Comparison of ENCODE assay signal across 8 mouse cellular contexts in the genomic region with DNA sequence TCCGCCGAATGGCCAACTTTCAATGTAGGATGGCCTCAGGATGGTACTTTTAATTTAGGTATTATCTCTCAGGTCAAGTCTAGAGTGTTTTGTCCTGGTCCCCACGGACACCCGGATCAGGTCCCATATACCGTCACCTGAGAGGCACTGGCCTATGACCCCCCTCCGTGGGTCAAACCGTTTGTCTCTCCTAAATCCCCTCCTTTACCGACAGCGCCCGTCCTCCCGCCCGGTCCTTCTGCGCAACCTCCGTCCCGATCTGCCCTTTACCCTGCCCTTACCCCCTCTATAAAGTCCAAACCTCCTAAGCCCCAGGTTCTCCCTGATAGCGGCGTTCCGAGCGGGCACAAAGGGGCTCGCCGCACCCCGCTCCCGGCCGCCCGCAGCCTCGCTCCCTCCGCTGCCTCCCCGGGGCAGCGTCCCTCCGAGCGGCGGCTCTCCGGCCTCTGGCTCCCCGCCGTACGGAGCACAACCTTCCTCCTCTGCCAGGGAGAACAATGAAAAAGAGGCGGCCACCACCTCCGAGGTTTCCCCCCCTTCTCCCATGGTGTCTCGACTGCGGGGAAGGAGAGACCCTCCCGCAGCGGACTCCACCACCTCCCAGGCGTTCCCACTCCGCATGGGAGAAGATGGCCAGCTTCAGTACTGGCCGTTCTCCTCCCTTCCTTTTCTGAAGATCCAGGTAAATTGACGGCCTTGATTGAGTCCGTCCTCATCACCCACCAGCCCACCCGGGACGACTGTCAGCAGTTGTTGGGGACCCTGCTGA. TPM values are rescaled to one million over a fixed set of nuclear protein-coding genes. Genes with fewer than 3 reads are reported as not detected.
A peak's percentile ranks its signal among the peaks of the same experiment; 100 is the strongest.
DNase-seq lines count a peak whose midpoint lies in the region; ATAC-seq and TF ChIP-seq lines count a peak whose summit lies in the region.
"Not testable (repeated sequence)": the region's sequence is repeated elsewhere in the genome, so short reads cannot be mapped to it uniquely, and the experiment has no call there.

No protein-coding gene starts in this region.

- H3K9me3 ChIP-seq in embryonic facial prominence, embryonic 15.5 days (replicated peaks); hindbrain, embryonic 14.5 days (ENCODE audit: control insufficient read depth, low read length); liver, embryonic 14.5 days (ENCODE audit: control insufficient read depth, low read length); midbrain, embryonic 12.5 days: not testable (repeated sequence)

- not testable (repeated sequence) for H3K27me3 ChIP-seq in embryonic facial prominence, embryonic 15.5 days; hindbrain, embryonic 14.5 days (ENCODE audit: control insufficient read depth, insufficient read depth, low read length); liver, embryonic 14.5 days (ENCODE audit: control insufficient read depth, insufficient read depth, low read length); small intestine, adult 2 months (ENCODE audit: control insufficient read depth, insufficient read depth, low read length)
- peaks cover 29% of the 10 kb centered on the region for H3K27me3 ChIP-seq in midbrain, embryonic 12.5 days

- 4% methylated on average over 22 of the region's 49 CpGs for WGBS in embryonic facial prominence, embryonic 15.5 days
- 7% methylated on average over 18 of the region's 49 CpGs for WGBS in hindbrain, embryonic 14.5 days
- WGBS in liver, embryonic 14.5 days (ENCODE audit: insufficient replicate concordance): 4% methylated on average over 20 of the region's 49 CpGs
- 4% methylated on average over 21 of the region's 49 CpGs for WGBS in midbrain, embryonic 12.5 days
- 2% methylated on average over 23 of the region's 49 CpGs for WGBS in small intestine, adult 2 months

- H3K9ac ChIP-seq in embryonic facial prominence, embryonic 15.5 days; liver, embryonic 14.5 days (replicated peaks): not testable (repeated sequence)
- H3K9ac ChIP-seq in hindbrain, embryonic 14.5 days: peak overlapping the region; percentile 50
- 0 out of 2 replicates have a peak overlapping the region, but pooled peaks have one; percentile 21 for H3K9ac ChIP-seq in midbrain, embryonic 12.5 days (replicated peaks)

- not testable (repeated sequence) for H3K27ac ChIP-seq in embryonic facial prominence, embryonic 15.5 days (replicated peaks); hindbrain, embryonic 14.5 days; liver, embryonic 14.5 days; midbrain, embryonic 12.5 days (replicated peaks)
- H3K27ac ChIP-seq in small intestine, adult 2 months (ENCODE audit: insufficient read depth, low read depth, low read length): peak overlapping the region; percentile 100

- DNase-seq in adrenal gland, adult 2 months: peak; percentile 46
- not testable (repeated sequence) for DNase-seq in hindbrain, embryonic 14.5 days (ENCODE audit: low spot score); liver, embryonic 14.5 days (ENCODE audit: low read depth in 3 of 3, low spot score in 3 of 3)
- peak; percentile 24 for DNase-seq in kidney, postnatal 14 days

- not testable (repeated sequence) for TF ChIP-seq POLR2A in small intestine, adult 2 months (IDR thresholded peaks at IDR 0.05; ENCODE audit: low read depth, low read length)

- not testable (repeated sequence) for TF ChIP-seq CTCF in liver, embryonic 14.5 days (IDR thresholded peaks at IDR 0.05; ENCODE audit: low read depth); small intestine, adult 2 months (IDR thresholded peaks at IDR 0.05; ENCODE audit: extremely low read depth, insufficient read length, insufficient replicate concordance, low read depth, low read length)

- not testable (repeated sequence) for ATAC-seq in embryonic facial prominence, embryonic 15.5 days (ENCODE audit: insufficient number of reproducible peaks, low FRiP score, low TSS enrichment, low read depth); hindbrain, embryonic 14.5 days (ENCODE audit: low FRiP score)
- ATAC-seq in granulocyte monocyte progenitor cell, adult 5-6 weeks (replicated peaks; ENCODE audit: poor library complexity, severe bottlenecking): peak; percentile 56; the same call in 1 of the 2 replicates
- ATAC-seq in liver, embryonic 14.5 days (ENCODE audit: insufficient read depth): peak; percentile 55; the same call in 1 of the 2 replicates
- ATAC-seq in midbrain, embryonic 12.5 days (ENCODE audit: low FRiP score, low read depth): peak; percentile 87

- not testable (repeated sequence) for H3K36me3 ChIP-seq in embryonic facial prominence, embryonic 15.5 days; hindbrain, embryonic 14.5 days (replicated peaks; ENCODE audit: control insufficient read depth, insufficient read depth); liver, embryonic 14.5 days (replicated peaks; ENCODE audit: control insufficient read depth, insufficient read depth, low read depth); midbrain, embryonic 12.5 days
- peaks cover 29% of the 10 kb centered on the region for H3K36me3 ChIP-seq in small intestine, adult 2 months (ENCODE audit: control insufficient read depth, insufficient read depth, low read length)

- peak overlapping the region; percentile 54 for H3K4me2 ChIP-seq in embryonic facial prominence, embryonic 15.5 days (replicated peaks)
- peak overlapping the region; percentile 57 for H3K4me2 ChIP-seq in hindbrain, embryonic 14.5 days (replicated peaks)
- peak overlapping the region; percentile 57 for H3K4me2 ChIP-seq in liver, embryonic 14.5 days (ENCODE audit: low read depth)
- peak overlapping the region; percentile 54 for H3K4me2 ChIP-seq in midbrain, embryonic 12.5 days (replicated peaks)

- H3K4me3 ChIP-seq in embryonic facial prominence, embryonic 15.5 days (replicated peaks): peak overlapping the region; percentile 43
- peak overlapping the region; percentile 32 for H3K4me3 ChIP-seq in hindbrain, embryonic 14.5 days (replicated peaks; ENCODE audit: low read length)
- H3K4me3 ChIP-seq in liver, embryonic 14.5 days (ENCODE audit: insufficient read depth in 1 of 2, low read depth in 2 of 2, low read length in 2 of 2): peak overlapping the region; percentile 52 to 61
- H3K4me3 ChIP-seq in midbrain, embryonic 12.5 days: peak overlapping the region; percentile 42
- peak overlapping the region; percentile 82 for H3K4me3 ChIP-seq in small intestine, adult 2 months (ENCODE audit: low read depth, low read length)

- TF ChIP-seq EP300 in liver, embryonic 14.5 days (IDR thresholded peaks at IDR 0.05; ENCODE audit: low read depth): not testable (repeated sequence)

- H3K4me1 ChIP-seq in embryonic facial prominence, embryonic 15.5 days; hindbrain, embryonic 14.5 days (replicated peaks; ENCODE audit: control insufficient read depth, insufficient read depth, low read length); liver, embryonic 14.5 days (replicated peaks; ENCODE audit: control insufficient read depth in 2 of 2, insufficient read depth in 2 of 2, low read length in 1 of 2); midbrain, embryonic 12.5 days: not testable (repeated sequence)
- peaks cover 36% of the 10 kb centered on the region for H3K4me1 ChIP-seq in small intestine, adult 2 months (ENCODE audit: control insufficient read depth, insufficient read depth, insufficient read length, low read length)

RNA-seq across cellular contexts. Expression of a gene that starts 51.7 kb away (rescaled TPM):
- 10 to 100 TPM; 70.9 to 73.8 TPM for total RNA-seq in adrenal gland, adult 2 months (2021)
- polyA plus RNA-seq in adrenal gland, adult 2 months (2012; rRNA removed): 34.0 and 39.4 TPM in 2 replicates
- 64.4 and 66.7 TPM in 2 replicates for polyA plus RNA-seq in embryonic facial prominence, embryonic 15.5 days (2015; fragmentation: Nextera tagmentation; extraction: Ambion mirVana)
- 47.8 and 48.4 TPM in 2 replicates for total RNA-seq in granulocyte monocyte progenitor cell, adult 5-6 weeks (2014; fragmentation: Nextera tagmentation)
- 44.1 and 45.2 TPM in 2 replicates for total RNA-seq in granulocyte monocyte progenitor cell, adult 5-6 weeks (2017)
- 39.9 and 48.4 TPM in 2 replicates for polyA plus RNA-seq in hindbrain, embryonic 14.5 days (2014; fragmentation: Nextera tagmentation; extraction: Ambion mirVana)
- 14.9 and 18.7 TPM in 2 replicates for polyA plus RNA-seq in liver, embryonic 14.5 days (2012; rRNA removed)
- 9.6 and 10.1 TPM in 2 replicates for polyA plus RNA-seq in liver, embryonic 14.5 days (2014; fragmentation: Nextera tagmentation; extraction: Ambion mirVana)
- polyA plus RNA-seq in midbrain, embryonic 12.5 days (2016; fragmentation: Nextera tagmentation; extraction: Ambion mirVana): 57.9 and 59.1 TPM in 2 replicates
- 56.2 and 84.5 TPM in 2 replicates for polyA plus RNA-seq in small intestine, adult 2 months (2012; rRNA removed)

RNA-seq across cellular contexts. Expression of a gene that starts 57.3 kb away (rescaled TPM):
- 1 to 10 TPM; 2.5 to 3.7 TPM for total RNA-seq in adrenal gland, adult 2 months (2021)
- polyA plus RNA-seq in adrenal gland, adult 2 months (2012; rRNA removed): 1.2 and 2.2 TPM in 2 replicates
- polyA plus RNA-seq in embryonic facial prominence, embryonic 15.5 days (2015; fragmentation: Nextera tagmentation; extraction: Ambion mirVana): 2.4 and 3.5 TPM in 2 replicates
- total RNA-seq in granulocyte monocyte progenitor cell, adult 5-6 weeks (2014; fragmentation: Nextera tagmentation): not detected in 2 replicates
- not detected in 2 replicates for total RNA-seq in granulocyte monocyte progenitor cell, adult 5-6 weeks (2017)
- polyA plus RNA-seq in hindbrain, embryonic 14.5 days (2014; fragmentation: Nextera tagmentation; extraction: Ambion mirVana): 3.9 and 4.2 TPM in 2 replicates
- polyA plus RNA-seq in liver, embryonic 14.5 days (2012; rRNA removed): 0.04 and 0.15 TPM in 2 replicates
- polyA plus RNA-seq in liver, embryonic 14.5 days (2014; fragmentation: Nextera tagmentation; extraction: Ambion mirVana): 0.08 and 0.20 TPM in 2 replicates
- 2.6 and 3.0 TPM in 2 replicates for polyA plus RNA-seq in midbrain, embryonic 12.5 days (2016; fragmentation: Nextera tagmentation; extraction: Ambion mirVana)
- polyA plus RNA-seq in small intestine, adult 2 months (2012; rRNA removed): 0.33 and 1.2 TPM in 2 replicates

RNA-seq across cellular contexts. Expression of a gene that starts 59.0 kb away (rescaled TPM):
- 10 to 100 TPM; 11.1 to 16.2 TPM for total RNA-seq in adrenal gland, adult 2 months (2021)
- 10.2 and 12.0 TPM in 2 replicates for polyA plus RNA-seq in adrenal gland, adult 2 months (2012; rRNA removed)
- 3.5 and 4.6 TPM in 2 replicates for polyA plus RNA-seq in embryonic facial prominence, embryonic 15.5 days (2015; fragmentation: Nextera tagmentation; extraction: Ambion mirVana)
- total RNA-seq in granulocyte monocyte progenitor cell, adult 5-6 weeks (2014; fragmentation: Nextera tagmentation): 1.0 and 2.5 TPM in 2 replicates
- total RNA-seq in granulocyte monocyte progenitor cell, adult 5-6 weeks (2017): 1.8 and 2.7 TPM in 2 replicates
- 117 and 126 TPM in 2 replicates for polyA plus RNA-seq in hindbrain, embryonic 14.5 days (2014; fragmentation: Nextera tagmentation; extraction: Ambion mirVana)
- 0.40 and 0.63 TPM in 2 replicates for polyA plus RNA-seq in liver, embryonic 14.5 days (2012; rRNA removed)
- polyA plus RNA-seq in liver, embryonic 14.5 days (2014; fragmentation: Nextera tagmentation; extraction: Ambion mirVana): 0.40 and 0.55 TPM in 2 replicates
- 11.1 and 13.0 TPM in 2 replicates for polyA plus RNA-seq in midbrain, embryonic 12.5 days (2016; fragmentation: Nextera tagmentation; extraction: Ambion mirVana)
- 1.2 and 8.1 TPM in 2 replicates for polyA plus RNA-seq in small intestine, adult 2 months (2012; rRNA removed)

Comparison
In these comparisons a context has a peak if more than half of its experiments do, and no peak if none do; other contexts are left out.
1. H3K4me3 ChIP-seq: peak in every context shown above with its lines; median percentile 82 in small intestine, adult 2 months; 56 in liver, embryonic 14.5 days; 43 in embryonic facial prominence, embryonic 15.5 days; 42 in midbrain, embryonic 12.5 days; 32 in hindbrain, embryonic 14.5 days.